Mouse (Mus musculus): Measurements from ENCODE around the gene Gm20388. TPM values are rescaled to one million over a fixed set of nuclear protein-coding genes. Genes with fewer than 3 reads are reported as not detected.
A peak's percentile ranks its signal among the peaks of the same experiment; 100 is the strongest.

The Gm20388 gene
- total RNA-seq, 2 experiments from 2014 or later, result not detected

DNA sequence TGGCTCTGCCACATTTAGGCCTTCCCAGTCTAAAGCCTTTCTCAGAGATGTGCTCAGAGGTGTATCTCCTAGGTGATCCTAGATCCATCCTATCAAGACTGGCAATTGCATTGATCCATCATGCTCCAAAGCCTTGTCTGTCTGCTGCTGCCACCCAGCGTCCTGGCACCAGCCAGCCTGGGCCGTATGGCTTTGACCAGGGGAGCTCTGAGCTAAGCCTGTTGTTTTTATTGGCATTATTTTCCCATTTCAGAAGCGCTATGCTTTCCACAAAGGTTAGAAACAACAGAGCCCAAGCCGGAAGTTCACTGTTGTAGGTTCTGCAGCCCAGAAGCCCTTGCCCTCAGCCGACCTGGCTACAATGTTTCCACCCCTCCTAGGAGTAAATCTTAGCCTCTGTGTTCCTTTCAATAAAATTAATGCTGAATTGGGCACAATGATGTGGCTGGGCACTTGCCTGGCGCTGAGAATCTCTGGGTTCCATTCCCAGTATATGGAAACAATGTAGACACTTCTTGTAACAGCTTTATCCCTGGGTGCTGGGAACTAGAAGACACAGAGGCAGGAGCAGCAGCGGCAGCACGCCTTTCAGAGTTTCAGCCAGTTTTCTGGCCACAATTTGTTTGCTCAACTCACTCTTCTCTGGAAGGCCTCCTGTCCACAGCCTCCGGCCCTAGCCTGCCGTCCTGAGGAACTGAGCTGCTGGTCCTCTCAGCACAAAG, 2307.0 kb downstream of the Gm20388 start:
- DNase-seq (ENCODE audit: low spot score in 2 of 2), result no peak

DNA sequence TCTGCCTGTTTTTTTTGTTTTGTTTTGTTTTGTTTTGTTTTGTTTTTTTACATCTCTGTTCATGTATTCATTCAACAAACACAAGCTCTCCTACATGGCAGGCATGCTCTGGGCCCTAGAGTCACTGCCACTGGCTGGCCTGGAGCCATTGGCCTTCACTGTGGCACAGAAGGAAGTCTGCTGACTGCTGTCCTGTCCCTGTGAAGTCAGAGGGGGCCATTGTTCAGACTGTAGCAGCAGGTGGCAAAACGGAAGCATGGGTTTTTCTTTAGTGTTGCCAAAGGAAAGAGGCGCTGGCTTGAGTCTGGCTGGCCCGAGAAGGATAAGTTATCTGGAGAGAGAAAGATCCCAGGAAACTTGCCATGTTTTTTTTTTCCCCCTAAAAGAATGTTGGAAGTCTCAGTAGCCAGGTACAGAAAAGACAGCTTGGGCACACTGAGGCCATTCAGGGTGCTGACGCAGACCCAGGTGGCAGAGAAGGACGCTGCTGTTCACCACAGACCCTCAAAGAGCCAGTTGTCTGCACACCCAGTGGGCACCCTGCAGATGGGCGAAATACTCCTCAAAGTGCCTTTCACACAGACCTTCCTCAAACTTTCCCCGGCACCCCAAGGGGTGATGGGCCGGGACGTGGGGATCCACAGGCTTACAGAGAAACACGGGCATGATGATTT, 2313.5 kb downstream of the Gm20388 start:
- DNase-seq (ENCODE audit: low spot score in 2 of 2), result peak; percentile 43 to 70

DNA sequence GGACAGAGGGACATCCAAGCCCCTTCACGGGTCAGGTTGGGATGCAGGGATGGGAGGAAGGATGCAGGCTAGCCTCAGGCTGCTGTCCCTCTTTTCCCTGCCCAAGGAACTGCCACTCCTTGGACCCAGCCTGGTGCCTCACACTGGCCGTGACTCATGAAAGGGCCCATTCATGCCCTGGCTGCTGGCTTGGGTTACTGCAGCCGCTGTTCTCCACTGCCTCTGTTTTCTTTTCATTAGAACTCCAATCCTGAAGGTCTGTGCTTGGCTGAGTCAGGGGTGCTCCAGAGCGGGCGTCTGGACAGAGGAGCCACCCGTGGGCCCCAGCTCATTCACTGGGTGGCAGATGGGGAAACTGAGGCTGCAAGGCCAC, 2314.0 kb downstream of the Gm20388 start:
- peak; percentile 50 to 60 for DNase-seq (ENCODE audit: low spot score in 2 of 2)

DNA sequence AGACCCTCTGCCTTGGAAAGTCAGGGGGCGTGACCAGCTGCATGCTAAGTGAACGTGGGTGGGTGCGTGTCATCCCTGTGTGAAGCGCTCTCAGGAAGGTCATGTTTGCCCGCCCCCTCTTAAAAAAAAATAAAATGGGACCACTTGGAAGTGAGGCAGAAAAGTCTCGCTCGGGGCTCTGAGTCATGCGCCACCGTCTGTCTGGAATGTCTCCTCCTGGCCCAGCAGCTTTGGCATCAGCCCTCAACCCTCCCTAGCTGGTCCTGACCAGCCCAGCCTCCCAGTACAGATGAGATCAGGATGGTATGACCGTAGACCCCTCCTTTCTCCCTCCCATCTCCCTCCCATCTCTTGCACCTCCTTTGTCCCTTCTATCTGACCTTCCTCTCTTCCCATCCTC, 2314.8 kb downstream of the Gm20388 start:
- no peak for DNase-seq (ENCODE audit: low spot score in 2 of 2)

DNA sequence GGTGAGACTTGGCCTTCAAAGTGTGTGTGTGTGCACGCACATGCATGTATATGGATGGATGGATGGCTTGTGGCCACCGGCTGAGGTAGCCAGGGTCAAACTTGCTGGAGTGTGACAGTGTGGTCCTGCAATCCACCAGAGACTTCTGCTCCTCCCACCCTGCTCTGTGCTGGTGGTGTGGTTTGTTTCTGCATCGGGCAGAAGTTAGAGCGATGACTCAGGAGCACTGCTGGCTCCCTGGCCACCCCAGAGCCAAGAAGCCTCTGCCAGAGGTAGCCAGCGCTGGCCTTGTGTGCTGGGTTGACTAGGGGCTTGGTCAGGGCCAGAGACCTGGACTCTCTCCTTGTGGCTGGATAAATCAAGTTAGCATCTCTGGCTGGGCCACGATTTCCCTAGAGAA, 2316.7 kb downstream of the Gm20388 start:
- no peak for DNase-seq (ENCODE audit: low spot score in 2 of 2)

DNA sequence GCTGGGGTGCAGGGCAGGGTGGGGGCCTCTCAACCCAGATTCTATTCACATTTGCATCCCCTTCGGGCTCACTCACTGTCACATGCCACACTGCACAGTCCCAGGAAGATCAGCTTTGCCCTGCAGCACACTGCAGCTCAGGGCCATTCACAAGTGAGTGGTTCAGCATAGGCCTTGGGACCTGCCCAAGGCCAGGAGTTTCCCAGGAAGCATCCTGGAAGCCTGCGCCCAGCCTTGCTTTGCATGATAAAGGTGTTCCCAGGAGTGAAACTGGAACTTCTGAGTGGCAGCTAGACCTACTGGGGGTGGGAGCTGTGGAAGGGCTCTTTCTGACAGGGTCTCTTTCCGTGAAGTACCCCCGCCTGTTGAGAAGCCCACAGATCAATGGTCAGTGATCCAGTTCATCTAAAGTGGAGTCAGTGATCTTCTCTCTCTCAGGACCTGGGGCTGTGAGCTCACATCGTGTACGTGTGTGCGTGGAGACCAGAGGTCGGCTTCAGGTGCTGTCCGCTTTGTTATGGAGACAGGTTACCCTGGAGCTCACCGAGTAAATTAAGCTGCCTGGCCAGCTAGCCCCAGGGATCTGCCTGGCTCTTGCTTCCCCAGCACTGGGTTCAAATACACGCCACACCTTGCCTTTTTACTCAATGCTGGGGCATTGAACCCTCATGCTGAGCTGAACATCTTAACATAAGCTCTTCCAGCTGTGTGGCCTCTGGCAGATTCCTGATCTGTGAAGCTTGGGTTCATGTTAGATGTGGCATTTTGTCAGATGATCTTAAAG, 2318.3 kb downstream of the Gm20388 start:
- DNase-seq (ENCODE audit: low spot score in 2 of 2), result no peak

DNA sequence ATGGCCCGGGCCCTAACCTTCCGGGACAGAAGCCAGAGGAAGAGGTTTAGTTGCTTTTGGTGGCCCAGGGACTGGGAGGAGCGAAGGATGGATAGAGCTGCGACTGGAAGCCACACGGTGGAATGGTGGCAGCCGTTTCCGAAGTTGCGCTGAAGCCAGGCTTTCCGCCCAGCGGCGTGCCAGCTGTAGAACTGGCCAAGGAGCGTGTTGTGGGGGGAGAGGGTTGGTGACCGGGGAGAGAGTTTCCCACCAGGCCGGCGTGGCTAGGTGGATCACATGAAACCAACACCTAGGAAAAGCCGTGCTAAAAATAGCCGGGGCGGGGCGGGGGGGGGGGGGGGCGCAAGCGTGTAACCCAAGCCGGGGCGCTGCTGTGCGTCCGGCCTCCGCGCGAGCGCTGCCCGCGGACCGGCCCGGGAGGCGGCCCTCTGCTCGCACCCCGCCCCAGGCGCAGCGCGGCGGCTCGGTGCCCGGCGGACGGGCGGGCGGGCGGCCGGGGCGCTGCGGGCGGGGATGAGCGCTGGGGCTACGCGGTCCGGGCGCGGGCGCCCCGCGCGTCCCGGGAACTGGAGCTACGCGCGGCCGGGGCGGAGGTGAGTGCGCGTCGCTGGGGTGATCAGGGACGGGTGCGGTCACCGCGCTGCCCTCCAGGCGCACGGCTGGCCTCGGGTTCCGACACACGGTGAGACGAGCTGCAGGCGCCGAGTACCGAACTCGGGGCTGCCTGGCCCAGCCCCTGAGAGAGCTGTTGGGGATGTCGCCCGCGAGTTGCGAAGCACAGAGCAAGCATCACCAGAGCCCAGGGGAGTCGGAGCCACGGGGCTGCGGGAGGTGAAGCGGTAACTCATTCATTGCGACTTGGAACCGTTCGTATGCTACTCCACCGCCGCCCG, 2319.4 kb downstream of the Gm20388 start:
- peak; percentile 34 to 35 for DNase-seq (ENCODE audit: low spot score in 2 of 2)

DNA sequence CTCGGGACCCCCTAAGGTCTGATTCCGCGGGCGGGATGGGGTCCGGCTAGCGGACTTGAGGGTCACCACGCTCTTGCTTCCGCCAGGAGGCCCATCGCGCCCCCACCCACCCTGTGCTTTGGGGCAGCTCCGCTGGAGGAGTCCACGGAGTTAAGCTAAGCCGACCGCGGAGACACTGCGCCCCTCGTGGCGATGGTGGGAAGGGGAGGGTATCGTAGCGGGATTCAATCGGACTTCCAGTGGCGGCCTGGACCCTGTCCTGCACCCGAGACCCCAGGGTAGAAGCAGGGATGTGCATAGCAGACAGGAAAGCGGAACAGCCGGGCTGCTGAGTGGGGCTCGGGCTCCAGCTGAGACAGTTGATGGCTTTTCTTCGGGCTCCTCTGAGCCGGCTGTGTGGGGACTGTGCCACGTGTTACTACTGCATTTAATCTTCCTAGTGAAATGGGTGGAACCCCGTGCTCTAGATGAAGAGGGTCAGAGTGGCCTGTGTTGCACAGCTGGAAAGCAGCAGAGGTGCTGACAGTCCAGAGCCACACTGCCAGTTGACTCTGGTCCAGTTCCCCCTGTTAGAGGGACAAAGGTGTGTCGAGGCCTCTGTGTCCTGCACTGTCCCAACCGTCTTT, 2320.2 kb downstream of the Gm20388 start:
- DNase-seq (ENCODE audit: low spot score in 2 of 2), result peak; percentile 77 to 84

DNA sequence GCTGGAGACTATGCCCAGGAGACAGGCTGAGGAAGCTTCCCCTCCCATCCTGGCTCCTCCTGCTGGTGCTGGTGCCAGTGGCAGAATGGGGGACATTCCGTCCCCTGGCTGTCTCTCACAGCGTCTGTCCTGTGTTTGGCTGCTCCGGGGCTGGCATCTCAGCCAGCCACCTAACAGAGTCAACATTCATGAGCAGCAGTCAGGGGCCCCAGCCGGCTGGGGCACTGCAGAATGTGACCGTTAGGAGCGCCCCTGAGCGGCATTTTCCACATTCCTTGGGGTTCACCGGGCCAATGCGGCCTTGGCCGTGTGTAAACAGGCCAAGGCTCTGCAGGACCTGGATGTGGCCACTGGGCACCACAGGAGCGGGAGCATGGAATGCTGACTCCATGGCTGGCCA, 2323.4 kb downstream of the Gm20388 start:
- DNase-seq (ENCODE audit: low spot score in 2 of 2), result peak; percentile 51 to 72

DNA sequence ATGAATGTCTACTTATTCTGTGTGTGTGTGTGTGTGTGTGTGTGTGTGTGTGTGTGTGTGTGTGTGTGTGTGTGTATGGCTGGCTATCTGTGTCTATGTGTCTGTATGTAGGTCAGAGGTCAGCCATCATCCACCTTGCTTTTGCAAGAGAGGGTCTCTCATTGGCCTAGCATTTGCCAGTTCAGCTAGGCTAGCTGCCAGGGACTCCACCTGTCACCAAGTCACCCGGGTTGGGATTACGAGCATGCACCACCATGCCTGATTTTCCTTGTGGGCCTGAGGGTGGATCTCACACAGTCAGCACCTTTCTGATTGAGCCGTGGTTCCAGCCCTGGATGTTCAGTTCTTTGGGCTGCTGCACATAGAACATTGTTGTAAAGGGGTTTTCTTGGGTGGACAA, 2325.9 kb downstream of the Gm20388 start:
- DNase-seq (ENCODE audit: low spot score in 2 of 2), result no peak

DNA sequence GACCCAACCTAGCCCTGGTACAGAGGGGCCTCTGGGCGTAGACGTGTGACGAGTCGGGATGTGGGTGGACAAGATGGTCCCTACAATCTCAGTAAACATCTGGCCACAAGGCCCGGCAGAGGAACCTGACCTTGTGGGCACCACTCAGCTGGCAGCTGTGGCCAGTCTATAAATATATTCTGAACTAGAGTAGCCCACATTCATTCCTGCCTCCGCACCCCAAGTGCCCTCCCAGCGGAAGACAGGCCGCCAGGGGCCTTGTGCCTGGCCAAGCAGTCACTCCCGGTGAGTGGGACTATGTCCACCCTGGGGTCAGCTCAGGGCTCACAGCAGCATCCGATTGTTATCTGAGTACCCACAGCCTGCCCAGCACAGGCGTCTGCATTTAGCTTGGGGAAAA, 2327.6 kb downstream of the Gm20388 start:
- DNase-seq (ENCODE audit: low spot score in 2 of 2), result no peak

DNA sequence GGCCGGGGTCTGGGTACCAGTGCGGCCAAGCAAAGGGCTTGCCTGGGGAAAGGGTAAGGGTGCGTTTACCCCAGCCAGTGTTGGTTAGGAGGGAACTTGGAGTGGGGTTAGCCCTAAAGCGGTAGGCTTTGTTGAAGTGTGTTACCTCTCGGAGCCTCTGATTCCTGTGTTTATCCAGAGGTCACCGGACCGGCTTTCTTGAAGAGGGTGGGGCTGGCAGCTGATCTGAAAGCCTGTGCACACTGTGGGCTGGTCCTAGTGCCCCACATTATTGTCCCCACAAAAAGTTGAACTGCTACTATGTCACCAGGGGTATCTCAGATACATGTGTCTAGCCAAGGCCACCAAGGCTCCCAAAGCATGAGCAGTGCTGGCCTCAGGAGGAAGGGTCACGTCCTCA, 2328.1 kb downstream of the Gm20388 start:
- DNase-seq (ENCODE audit: low spot score in 2 of 2), result no peak

DNA sequence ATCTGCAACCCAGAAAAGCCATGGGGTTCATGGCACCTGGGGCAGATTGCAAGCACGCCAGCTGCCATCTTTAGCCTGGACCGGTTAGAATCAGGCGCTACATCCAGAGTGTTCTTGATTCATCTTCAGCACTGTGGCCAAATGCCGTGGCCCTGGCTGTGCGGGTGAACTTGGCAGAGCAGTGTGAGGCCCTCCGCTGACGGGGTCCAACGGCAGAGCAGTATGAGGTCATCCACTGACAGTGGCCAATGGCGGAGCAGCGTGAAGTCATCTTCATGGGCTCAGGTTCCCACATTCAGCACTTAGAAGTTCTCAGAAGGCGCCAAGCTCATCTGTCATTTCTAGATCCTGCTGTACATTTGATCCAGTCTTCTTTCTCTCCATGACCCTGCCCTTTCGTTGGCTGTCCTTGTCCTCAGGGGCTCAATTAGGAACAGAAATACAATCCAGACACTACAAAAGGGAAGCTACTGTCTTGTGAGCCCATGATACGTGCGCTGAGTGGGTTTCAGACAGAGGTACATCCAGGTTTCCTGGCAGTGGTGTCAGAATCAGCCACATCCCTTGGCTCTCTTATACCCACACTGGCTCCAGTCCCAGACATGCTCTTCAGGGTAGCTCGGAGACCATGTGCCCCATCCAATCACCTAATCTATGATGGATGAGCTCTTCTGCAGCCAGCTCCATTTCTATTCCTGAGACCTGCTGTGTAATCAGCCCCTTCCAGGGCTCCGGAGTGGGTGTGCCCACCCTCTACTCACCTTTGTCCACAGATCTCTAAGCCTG, 2329.8 kb downstream of the Gm20388 start:
- no peak for DNase-seq (ENCODE audit: low spot score in 2 of 2)

DNA sequence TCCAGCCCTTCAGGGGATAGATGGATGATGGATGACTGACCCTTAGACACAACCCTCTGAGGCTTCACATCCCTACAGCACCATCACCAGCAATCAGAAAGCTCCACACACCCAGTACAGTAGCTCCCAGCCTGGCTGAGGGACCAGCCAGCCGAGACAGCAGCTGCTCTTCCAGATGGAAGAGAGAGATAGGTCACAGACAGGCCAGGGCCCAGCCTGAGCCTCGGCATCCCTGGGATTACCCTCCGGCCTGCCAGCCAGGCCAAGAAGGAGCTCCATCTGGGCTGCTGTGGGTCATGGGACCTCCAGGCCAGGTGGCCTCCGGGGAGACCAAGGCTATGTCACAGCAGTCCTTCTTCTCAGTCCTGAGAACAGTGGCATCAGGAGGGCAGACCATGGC, 2332.7 kb downstream of the Gm20388 start:
- no peak for DNase-seq (ENCODE audit: low spot score in 2 of 2)

DNA sequence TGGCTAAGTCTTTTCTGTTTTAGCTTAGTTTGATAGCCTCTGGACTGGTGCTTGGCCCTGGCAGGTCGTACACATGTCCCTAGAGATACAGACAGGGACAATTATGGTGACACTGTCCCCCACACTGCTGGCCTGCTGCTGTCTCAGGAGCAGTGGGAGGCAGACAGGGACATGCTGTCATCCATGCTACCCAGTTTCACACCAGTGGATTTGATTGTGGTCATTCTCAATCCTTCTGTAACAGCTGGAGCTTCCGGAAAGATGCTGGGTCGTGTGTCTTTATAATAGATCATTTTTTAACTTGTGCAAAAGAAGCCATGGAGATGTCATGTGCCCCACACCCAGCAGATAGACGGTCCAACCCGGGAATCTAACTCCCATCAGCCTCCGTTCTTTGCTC, 2334.5 kb downstream of the Gm20388 start:
- no peak for DNase-seq (ENCODE audit: low spot score in 2 of 2)

DNA sequence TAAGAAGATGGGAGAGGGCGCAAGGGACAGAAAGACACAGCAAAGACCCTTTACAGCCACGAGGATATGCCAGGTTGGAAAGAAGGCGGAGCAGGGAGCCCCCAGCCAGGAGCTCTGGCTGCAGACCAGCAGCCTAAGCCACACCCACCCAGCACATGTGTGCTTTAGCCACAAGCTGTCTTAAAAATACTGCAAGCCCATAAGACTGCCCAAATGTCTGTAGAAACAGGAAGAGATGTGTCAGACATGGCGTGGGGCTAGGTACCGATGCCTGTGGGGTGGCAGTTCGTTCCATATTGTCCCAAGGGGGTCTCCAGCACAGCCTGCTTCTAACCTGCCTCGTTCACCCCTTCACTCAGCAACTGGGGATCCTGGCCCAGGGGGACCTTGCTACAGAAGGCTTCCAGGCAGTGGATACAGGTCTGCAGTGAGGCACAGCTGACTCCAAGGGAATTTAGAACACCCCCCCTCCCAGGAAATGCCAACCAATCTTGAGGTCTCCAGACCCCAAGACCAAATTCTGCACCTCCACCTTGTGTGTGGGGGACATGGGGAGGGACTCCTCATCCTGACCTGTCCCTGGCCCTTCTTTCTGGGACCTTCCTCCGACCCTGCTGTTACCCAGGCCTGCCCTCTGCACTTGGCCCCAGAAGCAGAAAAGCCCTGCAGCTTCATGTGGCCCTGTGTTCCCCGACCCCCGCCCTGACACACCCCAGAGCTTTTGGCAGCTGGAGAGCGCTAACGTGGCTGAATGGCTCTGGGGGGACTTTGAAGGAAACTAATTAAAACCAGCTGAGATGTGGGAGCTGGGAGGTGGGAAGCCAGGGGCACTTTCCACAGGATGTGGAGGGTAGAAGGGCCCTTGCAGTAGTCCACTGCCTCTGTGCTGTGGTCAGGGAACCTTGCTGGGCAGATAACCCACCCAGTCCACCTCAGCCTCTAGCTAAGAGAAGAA, 2335.9 kb downstream of the Gm20388 start:
- no peak for DNase-seq (ENCODE audit: low spot score in 2 of 2)

DNA sequence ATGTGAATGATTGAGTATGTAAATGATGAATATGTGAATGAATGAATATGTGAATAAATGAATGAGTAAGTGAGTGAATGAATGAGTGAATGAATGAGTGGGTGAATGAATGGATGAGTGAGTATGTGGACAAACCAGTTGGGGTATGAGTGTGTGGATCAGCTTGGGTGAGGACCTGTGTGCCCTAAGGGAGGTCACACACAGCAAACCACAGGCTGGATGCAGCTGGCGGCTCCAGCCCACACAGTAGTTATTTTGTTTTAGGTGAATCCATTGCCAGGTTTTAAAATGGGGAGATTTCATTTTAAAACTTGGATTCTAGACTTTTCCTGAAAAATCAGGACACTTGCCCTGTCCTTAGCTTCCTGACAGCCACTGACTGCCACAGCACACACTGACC, 2341.1 kb downstream of the Gm20388 start:
- DNase-seq (ENCODE audit: low spot score in 2 of 2), result no peak

DNA sequence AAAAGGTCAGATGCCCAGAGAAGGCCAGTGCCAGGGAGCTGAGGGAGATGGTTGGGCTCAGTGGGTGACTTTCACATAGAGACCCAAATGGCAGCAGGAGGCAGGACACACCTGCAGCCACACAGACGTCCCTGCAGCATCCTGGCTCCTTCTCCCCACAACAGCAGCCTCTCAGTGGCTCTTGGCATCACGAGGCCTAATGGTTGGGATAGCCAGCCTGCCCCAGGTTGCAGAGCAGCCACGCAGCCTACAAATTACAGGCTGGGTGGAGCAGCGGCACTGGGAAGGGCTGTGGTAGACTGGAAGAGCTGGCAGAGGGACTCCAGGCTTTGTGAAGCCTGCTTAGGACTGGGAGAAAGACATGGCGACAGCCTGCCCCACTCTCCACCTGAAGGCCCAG, 2341.7 kb downstream of the Gm20388 start:
- no peak for DNase-seq (ENCODE audit: low spot score in 2 of 2)

DNA sequence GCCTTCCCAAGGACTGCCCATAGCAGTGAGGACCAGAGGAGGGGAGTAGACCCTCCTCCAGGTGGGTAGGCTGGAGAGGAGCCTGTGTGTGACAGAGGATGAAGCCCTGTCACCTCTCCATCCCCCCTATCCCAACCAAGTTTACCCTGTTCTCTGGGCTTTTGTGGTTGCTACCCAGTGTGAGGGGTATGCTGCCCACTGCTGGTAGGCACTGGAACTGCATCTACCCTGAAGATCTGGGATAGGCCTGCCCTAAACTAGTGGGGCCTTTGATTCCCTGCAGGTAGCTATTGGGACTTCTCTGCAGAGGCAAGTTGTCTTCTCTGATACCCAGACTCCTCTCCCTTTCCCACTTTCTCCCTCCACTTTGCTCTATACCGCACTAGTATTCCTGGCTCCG, 2348.7 kb downstream of the Gm20388 start:
- peak; percentile 64 to 76 for DNase-seq (ENCODE audit: low spot score in 2 of 2)
